Mouse (Mus musculus): ENCODE results near the gene Trabd2b. TPM values are rescaled to one million over a fixed set of nuclear protein-coding genes. Genes with fewer than 3 reads are reported as not detected.

Trabd2b gene
- polyA plus RNA-seq, 1 experiment = 0.08 TPM

DNA sequence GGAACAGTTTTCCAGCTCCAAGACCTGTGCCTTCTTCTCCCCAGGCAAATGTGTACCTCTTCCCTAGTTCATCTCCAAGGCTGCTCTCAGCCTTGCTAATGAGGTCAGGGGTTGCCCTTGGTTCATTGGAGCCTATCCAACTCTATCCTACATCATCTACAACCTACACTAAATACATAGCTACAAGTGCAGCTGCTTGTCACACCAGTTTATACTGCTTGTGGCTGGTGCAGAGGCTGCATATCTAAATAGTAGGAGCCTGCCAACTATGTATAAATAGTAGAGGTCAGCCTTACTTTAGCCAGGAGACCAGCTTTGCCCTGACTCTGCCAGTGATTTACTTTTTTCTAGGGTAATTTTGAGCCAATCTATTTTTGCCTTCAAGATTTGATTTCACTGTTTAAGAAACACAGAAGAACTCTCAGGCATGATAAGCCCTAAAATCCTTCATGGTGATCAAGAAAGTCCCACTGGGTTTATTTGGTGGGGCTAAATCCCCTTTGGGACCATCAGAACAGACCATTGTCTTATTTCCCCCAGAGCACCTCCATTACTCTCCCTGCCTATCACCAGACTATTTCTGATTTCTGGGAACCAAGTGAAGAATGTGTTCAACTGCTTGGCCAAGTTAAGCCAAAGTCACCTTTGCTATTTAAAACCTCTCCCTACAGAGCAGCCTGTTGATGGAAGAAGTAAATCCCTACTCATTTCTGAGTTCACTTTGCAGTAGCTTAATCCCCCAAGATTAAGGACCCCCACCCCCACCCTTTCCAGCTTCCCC lies 35.4 kb upstream of the Trabd2b start:
- Histone ChIP-seq H3K4me1 (ENCODE audit: control insufficient read depth, insufficient read depth, low read length) (no peaks in the 10 kb centered on the region), H3K27ac (ENCODE audit: insufficient read depth, low read depth, low read length) (no peak overlapping the region), H3K4me3 (ENCODE audit: insufficient read depth, low read length) (no peak overlapping the region)
- TF ChIP-seq CTCF (IDR thresholded peaks at IDR 0.05; ENCODE audit: low read depth, low read length) (no peak), POLR2A (IDR thresholded peaks at IDR 0.05; ENCODE audit: borderline replicate concordance, low read depth, low read length) (no peak)

DNA sequence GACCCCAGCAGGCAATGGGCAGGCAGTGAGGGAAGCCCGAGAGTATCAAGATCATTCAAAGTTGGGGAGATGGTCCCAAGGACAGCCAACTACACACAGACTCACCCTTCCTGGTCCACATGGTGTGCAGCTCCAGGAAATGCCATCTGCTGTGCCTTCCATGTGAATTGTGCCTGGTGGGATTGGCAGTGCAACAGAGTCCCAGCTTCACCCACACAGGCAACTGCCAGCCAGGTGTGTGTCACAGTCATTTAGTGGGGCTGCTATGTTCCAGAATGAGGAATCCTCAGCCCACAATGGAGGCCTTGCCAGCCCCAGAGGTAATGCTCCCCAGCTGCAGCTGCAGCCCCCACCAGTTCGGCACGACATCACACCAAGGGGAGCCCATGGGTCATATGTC lies 33.8 kb upstream of the Trabd2b start:
- no peak for TF ChIP-seq CTCF (IDR thresholded peaks at IDR 0.05; ENCODE audit: low read depth, low read length)
- no peak for TF ChIP-seq POLR2A (IDR thresholded peaks at IDR 0.05; ENCODE audit: borderline replicate concordance, low read depth, low read length)
- Histone ChIP-seq H3K4me3 (ENCODE audit: insufficient read depth, low read length) (no peak overlapping the region), H3K27ac (ENCODE audit: insufficient read depth, low read depth, low read length) (no peak overlapping the region), H3K4me1 (ENCODE audit: control insufficient read depth, insufficient read depth, low read length) (no peaks in the 10 kb centered on the region)

DNA sequence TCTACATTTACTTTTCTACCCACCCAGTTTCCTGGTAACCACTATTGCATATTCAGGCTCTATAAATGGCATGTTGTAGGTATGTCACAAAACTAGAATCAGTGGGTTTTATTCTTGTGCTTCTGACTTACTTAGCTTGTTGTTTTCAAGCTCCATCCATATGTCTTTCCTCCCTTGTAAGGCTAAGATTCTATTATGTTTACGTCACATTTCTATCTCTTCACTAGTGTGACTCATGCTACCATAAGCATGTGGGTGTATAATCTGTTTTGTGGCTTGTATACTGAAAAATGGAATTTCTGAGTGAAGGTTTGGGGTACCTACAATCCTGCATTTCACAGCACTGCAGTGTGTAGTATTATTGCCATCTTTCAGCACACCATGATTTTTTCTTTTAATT lies 32.2 kb upstream of the Trabd2b start:
- TF ChIP-seq CTCF (IDR thresholded peaks at IDR 0.05; ENCODE audit: low read depth, low read length) = no peak
- no peak for TF ChIP-seq POLR2A (IDR thresholded peaks at IDR 0.05; ENCODE audit: borderline replicate concordance, low read depth, low read length)
- Histone ChIP-seq H3K27ac (ENCODE audit: insufficient read depth, low read depth, low read length) (no peak overlapping the region), H3K4me3 (ENCODE audit: insufficient read depth, low read length) (no peak overlapping the region), H3K4me1 (ENCODE audit: control insufficient read depth, insufficient read depth, low read length) (no peaks in the 10 kb centered on the region)

DNA sequence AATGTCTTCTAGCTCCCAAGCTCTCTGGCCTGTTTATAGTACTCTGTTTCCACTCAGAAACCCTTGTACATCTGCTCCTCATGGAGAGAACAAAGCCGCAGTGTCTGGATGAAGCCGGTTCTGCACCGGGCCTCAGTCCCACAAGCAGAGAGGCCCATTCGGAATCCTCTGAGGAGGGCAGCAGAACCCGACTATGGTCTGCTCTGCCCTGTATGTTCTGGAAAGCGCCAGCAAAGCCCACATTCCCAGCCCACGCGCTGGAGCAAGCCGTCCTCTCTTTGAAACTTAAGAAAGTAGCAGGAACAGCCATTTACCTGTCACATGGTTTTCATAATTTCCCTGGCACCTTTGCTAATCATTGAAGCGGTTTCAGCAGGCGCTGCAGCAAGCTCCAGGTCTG lies 29.0 kb upstream of the Trabd2b start:
- no peak for TF ChIP-seq POLR2A (IDR thresholded peaks at IDR 0.05; ENCODE audit: borderline replicate concordance, low read depth, low read length)
- TF ChIP-seq CTCF (IDR thresholded peaks at IDR 0.05; ENCODE audit: low read depth, low read length) = no peak

DNA sequence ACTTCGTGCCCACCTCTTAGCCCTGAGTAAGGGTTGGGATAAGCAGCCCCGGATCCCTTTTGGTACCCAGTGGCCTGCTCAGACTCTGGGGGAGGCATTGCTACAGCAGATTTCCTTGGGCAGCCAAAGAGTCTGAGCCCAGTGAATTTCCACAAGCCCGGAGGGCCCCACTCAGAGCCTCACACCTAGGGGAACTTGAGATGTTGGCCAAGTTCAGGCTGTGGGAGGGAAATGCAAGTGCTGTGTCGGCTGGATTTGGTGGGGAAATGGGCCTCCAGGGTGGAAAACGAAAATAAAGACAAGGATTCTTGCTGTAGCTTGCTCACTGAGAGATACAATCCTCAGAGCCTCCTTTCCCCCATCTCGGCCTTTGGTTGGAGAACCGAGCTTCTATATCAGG lies 28.0 kb upstream of the Trabd2b start:
- no peak overlapping the region for H3K27ac ChIP-seq (ENCODE audit: insufficient read depth, low read depth, low read length)
- TF ChIP-seq CTCF (IDR thresholded peaks at IDR 0.05; ENCODE audit: low read depth, low read length) (no peak), POLR2A (IDR thresholded peaks at IDR 0.05; ENCODE audit: borderline replicate concordance, low read depth, low read length) (no peak)
- no peaks in the 10 kb centered on the region for H3K4me1 ChIP-seq (ENCODE audit: control insufficient read depth, insufficient read depth, low read length)
- H3K4me3 ChIP-seq (ENCODE audit: insufficient read depth, low read length) = no peak overlapping the region

More for the DNA sequence above, 29.0 kb upstream of the Trabd2b start:
- no peak overlapping the region for H3K4me3 ChIP-seq (ENCODE audit: insufficient read depth, low read length)
- H3K4me1 ChIP-seq (ENCODE audit: control insufficient read depth, insufficient read depth, low read length) = no peaks in the 10 kb centered on the region
- no peak overlapping the region for H3K27ac ChIP-seq (ENCODE audit: insufficient read depth, low read depth, low read length)

DNA sequence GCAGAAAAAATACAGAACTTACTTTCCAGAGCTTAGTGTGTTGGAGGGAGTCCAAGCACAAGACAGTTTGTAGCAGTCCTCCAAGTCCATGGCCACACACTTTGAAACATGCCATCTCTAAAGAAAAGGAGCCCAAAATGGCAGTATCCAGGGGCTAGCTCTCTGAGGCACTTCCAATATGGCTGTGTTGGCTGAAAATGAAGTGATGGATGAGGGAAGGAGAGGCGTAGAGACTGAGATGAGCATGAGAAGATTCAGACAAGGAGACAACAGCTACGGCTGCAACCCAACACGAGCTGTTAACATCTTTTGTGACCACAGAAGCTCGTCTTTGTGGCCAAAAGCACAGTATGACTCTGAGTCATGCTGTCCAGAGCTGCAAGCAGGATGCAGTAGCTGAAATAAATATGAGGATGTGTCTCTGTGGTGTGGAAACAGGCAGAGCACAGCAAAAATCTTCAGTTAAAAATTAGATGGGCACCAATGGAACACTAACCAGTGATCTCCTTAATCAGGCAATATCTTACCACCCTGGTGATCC lies 27.0 kb upstream of the Trabd2b start:
- TF ChIP-seq POLR2A (IDR thresholded peaks at IDR 0.05; ENCODE audit: borderline replicate concordance, low read depth, low read length) (no peak), CTCF (IDR thresholded peaks at IDR 0.05; ENCODE audit: low read depth, low read length) (no peak)
- no peak overlapping the region for H3K4me3 ChIP-seq (ENCODE audit: insufficient read depth, low read length)
- H3K4me1 ChIP-seq (ENCODE audit: control insufficient read depth, insufficient read depth, low read length) = no peaks in the 10 kb centered on the region
- H3K27ac ChIP-seq (ENCODE audit: insufficient read depth, low read depth, low read length) = peak overlapping the region; percentile 47

DNA sequence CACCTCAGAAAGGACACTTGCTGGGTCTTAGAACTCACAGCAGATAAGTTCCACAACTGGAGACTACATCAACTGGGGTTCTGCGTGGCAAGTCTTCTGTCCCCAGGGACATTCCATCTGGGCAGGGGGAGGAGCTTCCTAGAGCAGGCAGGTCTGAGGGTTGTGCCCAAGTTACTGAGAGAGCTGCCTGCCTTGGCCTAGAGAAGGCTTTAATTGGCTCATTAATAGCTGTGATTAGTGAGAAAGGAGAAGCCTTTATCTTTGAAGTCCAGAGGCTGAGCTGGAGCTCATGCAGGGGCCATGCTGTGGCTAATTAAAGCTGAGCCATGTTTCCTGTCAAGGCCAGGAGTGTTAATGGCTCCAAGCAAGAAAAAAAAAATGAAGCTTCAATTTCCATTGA lies 23.9 kb upstream of the Trabd2b start:
- H3K27ac ChIP-seq (ENCODE audit: insufficient read depth, low read depth, low read length) = no peak overlapping the region
- H3K4me3 ChIP-seq (ENCODE audit: insufficient read depth, low read length) = no peak overlapping the region
- no peaks in the 10 kb centered on the region for H3K4me1 ChIP-seq (ENCODE audit: control insufficient read depth, insufficient read depth, low read length)
- TF ChIP-seq POLR2A (IDR thresholded peaks at IDR 0.05; ENCODE audit: borderline replicate concordance, low read depth, low read length) = no peak
- no peak for TF ChIP-seq CTCF (IDR thresholded peaks at IDR 0.05; ENCODE audit: low read depth, low read length)

DNA sequence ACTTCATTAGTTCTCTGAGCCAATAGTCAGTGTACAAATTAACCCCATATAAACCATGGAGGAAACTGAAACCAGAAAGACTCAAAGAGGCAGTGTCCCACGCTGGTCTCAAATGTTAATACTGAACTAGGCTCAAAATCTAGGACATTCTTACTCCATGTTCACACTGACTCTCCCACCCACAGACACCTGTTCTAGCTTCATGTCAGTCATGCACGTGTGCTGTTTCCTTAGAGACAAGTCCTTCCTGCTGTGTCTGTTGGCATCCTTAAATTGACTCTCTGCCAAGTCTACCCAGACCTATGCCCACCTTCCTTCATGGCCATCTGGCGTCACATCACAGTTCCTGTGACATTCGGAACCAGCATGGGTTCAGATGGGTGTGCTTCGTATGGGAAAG lies 21.3 kb upstream of the Trabd2b start:
- Histone ChIP-seq H3K27ac (ENCODE audit: insufficient read depth, low read depth, low read length) (no peak overlapping the region), H3K4me1 (ENCODE audit: control insufficient read depth, insufficient read depth, low read length) (no peaks in the 10 kb centered on the region), H3K4me3 (ENCODE audit: insufficient read depth, low read length) (no peak overlapping the region)
- no peak for TF ChIP-seq POLR2A (IDR thresholded peaks at IDR 0.05; ENCODE audit: borderline replicate concordance, low read depth, low read length)
- TF ChIP-seq CTCF (IDR thresholded peaks at IDR 0.05; ENCODE audit: low read depth, low read length) = no peak

DNA sequence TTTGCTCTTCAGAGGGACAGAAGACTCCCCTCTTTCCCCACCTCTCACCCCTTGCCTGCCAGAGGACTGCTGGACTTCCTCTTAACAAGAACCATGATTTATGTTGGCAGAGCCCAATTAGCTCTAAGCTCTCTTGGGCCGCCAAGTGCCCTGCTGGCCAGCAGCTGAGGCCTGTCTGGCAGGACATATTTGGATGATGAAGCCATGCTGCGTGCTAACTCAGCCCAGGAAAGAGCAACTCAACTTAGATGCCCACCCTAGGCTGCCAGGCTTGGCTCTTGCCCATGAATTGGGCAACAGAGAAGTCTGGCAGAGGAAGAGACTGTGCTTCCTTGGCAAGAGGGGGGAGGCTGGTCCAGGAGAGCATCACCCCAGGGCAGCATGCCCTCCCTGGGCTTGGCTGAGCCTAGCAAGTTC lies 20.1 kb upstream of the Trabd2b start:
- Histone ChIP-seq H3K4me1 (ENCODE audit: control insufficient read depth, insufficient read depth, low read length) (no peaks in the 10 kb centered on the region), H3K27ac (ENCODE audit: insufficient read depth, low read depth, low read length) (no peak overlapping the region), H3K4me3 (ENCODE audit: insufficient read depth, low read length) (no peak overlapping the region)
- TF ChIP-seq CTCF (IDR thresholded peaks at IDR 0.05; ENCODE audit: low read depth, low read length) (no peak), POLR2A (IDR thresholded peaks at IDR 0.05; ENCODE audit: borderline replicate concordance, low read depth, low read length) (no peak)

DNA sequence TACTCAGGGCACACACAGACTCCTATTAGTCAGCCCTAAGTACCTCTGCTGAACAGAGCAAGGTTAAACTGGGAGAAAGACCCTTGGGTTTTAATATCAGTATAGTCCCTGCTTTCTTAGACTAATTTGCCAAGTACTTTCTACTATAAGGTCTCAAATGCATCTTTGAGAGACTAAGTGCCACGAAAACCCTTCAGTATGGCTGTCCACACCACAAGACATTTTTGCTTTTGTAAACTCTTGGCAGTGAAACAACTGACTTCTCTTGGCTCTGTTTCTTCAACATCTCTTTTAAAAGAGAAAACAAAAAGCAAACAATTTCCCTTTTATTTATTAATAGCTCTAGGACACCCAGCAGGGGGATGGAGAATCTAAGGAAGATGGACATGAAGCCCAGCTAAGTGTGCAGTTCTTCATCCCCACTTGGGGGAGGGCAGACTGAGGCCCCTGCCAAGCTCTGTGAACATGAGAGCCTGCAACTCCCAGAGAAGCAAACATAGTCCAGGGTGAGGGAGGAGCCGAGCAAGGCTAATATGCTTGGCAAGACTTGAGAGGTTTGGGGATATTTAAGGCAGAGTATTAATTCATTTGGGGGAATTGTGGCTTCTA lies 18.9 kb upstream of the Trabd2b start:
- H3K4me1 ChIP-seq (ENCODE audit: control insufficient read depth, insufficient read depth, low read length) = no peaks in the 10 kb centered on the region
- no peak overlapping the region for H3K27ac ChIP-seq (ENCODE audit: insufficient read depth, low read depth, low read length)
- no peak for TF ChIP-seq POLR2A (IDR thresholded peaks at IDR 0.05; ENCODE audit: borderline replicate concordance, low read depth, low read length)
- no peak for TF ChIP-seq CTCF (IDR thresholded peaks at IDR 0.05; ENCODE audit: low read depth, low read length)
- no peak overlapping the region for H3K4me3 ChIP-seq (ENCODE audit: insufficient read depth, low read length)
